Mouse (Mus musculus): ENCODE data around the gene Ulk3. TPM values are rescaled to one million over a fixed set of nuclear protein-coding genes. Genes with fewer than 3 reads are reported as not detected.

Ulk3 gene
- total RNA-seq, 2 experiments from 2014 or later, result 2.6 to 8.7 TPM

DNA sequence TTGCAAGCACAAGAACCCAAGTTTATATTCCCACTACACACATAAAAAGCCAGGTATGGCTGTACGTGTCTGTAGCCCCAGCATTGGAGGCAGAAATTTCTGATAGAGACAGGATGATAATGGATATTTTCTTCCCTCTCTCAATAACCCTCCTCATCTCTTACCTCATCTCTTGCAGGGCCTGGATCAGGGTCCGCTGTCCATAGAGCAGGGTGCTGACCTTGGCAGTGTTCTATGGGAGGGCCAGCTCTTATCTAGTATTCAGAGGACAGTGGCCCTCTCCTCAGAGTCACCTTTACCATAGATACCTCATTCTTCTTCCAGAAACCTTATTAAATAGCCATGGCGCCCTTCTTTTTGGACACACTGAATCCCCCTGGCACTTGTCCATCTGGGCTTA is 20.6 kb downstream of the Ulk3 start:
- ATAC-seq (replicated peaks; ENCODE audit: low FRiP score, low TSS enrichment, poor library complexity, severe bottlenecking), result no peak

DNA sequence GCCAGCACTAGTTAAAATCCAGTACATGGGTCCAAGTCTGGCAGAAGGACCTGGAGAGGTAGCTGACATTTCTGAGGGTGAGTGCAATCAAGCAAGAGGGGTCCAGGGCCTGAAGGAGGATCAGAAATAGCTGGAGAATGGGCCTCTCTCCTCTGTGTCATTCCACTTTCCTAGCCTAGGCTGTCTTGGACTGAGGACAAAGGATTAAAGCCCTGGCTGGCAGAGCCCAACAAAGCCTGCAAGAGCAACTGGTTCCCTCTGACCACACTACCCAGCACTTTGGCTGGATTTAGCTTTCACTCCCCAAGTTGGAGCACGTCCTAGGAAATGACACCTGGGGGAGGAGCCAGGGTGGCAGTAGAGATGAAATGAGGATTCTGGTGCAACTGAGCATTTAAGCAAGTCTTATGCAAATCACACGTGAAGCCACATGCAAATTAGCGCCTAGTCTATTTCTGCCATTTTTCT is 21.1 kb downstream of the Ulk3 start:
- no peak for ATAC-seq (replicated peaks; ENCODE audit: low FRiP score, low TSS enrichment, poor library complexity, severe bottlenecking)

DNA sequence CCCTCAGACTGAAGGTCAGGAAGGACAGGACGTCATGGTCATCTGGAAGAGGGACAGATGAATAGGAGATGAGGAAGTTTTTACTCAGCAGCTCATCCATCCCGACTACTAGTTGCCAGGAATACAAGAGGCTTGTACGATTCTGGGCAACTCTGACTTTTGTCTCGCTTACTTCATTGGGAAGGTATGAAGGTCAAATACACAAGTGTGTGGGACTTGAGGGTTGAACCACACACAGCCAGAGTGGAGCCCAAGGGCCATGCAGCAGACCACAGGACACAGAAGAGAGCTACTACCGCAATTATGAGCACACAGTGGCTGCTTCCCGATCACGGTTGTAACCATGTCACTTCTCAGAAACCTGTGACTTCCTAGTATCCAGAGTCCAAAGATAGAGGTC is 23.3 kb downstream of the Ulk3 start:
- ATAC-seq (replicated peaks; ENCODE audit: low FRiP score, low TSS enrichment, poor library complexity, severe bottlenecking), result no peak

DNA sequence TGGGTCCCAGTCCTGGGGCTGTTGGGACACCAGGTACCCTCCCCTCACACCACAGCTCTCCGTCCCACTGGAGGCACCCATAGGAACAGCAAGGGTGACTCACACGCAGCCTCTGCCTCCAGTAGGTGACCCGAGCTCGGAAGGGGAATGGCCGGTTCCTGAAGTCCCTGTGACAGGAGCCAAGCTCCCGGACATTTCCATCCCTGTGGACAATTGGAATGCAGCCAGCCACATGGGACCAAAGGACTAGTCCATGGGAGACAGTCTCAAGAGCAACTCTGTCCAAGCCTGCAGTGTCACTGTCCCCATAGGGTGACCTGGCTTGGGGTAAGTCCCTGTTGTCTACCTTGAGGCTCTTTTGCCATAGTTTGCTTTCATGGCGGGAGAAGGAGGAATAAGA is 24.7 kb downstream of the Ulk3 start:
- ATAC-seq (replicated peaks; ENCODE audit: low FRiP score, low TSS enrichment, poor library complexity, severe bottlenecking), result no peak

DNA sequence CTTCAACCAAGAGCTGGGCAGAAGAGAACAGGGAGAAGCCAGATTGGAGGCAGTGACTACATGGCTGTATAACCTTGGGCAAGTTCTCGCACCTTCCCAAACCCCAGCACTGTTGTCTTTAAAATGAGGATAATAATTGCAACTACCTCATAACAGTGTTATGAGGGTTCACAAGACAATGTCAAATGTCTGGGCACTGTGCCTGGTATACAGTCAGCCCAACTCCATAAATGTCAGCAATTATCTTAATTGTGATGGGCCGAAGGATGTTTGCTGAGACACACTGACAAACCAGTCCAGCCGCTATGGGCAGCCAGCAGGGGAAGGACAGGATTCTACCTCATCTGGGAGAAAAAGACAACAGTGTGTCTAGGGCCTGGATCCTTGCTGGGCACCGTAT is 25.5 kb downstream of the Ulk3 start:
- ATAC-seq (replicated peaks; ENCODE audit: low FRiP score, low TSS enrichment, poor library complexity, severe bottlenecking), result no peak

DNA sequence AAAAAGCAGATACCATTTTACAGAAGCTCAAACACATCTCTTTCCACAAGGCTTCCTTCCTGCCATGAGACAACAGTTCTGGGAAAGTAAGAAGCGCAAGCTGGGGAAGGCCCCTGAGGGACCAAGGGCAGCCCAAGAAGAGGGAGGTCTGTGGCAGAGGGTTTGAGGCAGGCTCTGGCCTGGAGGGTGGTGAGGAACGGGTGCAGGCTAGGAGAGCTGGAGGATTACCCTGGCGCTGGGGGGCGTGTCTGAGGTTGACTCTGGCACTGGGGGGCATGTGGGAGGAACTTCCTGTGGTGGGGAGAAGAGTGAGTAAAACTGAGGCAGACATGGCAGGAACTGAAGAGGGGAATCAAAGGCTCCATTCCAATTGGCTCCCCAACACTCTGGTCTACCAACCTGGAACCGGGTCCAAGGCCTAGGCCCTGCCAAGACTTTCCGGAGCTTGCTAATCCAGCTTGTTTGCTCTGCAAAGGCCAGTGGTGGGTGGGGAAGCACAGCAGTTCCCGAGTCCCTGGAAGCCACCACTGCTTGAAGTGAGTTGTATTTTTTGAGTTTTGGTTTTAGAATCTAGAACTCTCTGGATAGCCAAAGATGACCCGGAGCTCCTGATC is 28.4 kb downstream of the Ulk3 start:
- ATAC-seq (replicated peaks; ENCODE audit: low FRiP score, low TSS enrichment, poor library complexity, severe bottlenecking), result no peak

DNA sequence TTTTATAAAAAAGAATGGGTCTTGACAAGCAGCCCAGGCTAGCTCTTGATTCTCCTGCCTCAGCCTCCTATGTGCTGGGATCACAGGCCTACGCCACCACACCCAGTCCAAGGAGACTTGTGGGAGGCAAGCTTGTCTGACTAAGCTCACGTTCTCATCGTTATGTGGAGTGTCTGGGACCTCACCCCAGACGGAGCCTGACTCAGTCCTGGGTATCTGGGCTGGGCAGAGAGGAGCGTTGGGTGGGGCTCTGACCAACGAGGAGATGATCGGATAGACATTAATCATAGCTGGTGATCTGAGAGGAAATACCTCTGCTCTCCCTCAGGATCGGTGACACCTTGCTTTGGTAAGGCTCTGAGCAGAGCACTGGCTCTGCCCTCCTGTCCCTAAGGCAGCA is 29.6 kb downstream of the Ulk3 start:
- no peak for ATAC-seq (replicated peaks; ENCODE audit: low FRiP score, low TSS enrichment, poor library complexity, severe bottlenecking)

DNA sequence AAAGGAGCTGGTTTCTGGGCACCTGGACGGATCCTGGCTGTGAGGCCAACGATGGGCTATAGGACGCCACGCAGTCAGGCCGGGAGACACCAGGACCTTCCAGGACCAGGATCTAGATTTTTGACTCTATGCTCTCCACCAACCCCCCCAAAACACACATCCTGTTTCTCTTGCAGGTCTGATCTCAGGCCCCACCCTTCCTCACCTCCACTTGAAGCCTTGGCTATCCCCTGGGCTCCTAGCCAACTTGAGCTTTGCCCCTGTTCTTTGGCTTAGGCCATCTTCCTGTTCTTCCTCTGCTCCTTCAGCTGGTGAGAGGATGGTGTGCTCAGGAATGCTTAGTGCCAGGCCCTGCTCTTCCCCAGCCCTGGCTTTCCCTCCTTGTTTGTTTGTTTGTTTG is 31.4 kb downstream of the Ulk3 start, which contains the start of gene Lman1l:
TSS of gene Lman1l (minus strand) at position 101 of the 400 bp plus-strand sequence.
- no peak for ATAC-seq (replicated peaks; ENCODE audit: low FRiP score, low TSS enrichment, poor library complexity, severe bottlenecking)

DNA sequence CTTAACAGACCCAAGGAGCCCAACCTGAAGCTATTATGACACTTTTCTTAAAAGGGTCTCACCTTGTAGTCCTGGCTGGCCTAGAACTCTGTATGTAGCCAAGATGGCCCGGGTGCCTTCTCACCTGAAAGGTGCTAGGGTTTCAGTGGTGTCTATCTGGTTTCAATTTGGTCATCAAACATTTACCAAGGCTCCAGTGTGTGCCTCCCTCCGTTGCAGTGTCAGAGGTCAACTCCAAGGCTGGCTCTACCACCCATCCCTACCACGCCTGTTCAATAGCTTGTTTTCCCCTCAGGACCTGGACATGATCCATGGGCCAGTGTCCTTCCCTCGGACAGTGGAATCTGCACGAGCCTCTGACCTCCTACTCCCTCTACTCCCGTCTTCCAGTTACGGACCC is 35.0 kb downstream of the Ulk3 start:
- no peak for ATAC-seq (replicated peaks; ENCODE audit: low FRiP score, low TSS enrichment, poor library complexity, severe bottlenecking)

DNA sequence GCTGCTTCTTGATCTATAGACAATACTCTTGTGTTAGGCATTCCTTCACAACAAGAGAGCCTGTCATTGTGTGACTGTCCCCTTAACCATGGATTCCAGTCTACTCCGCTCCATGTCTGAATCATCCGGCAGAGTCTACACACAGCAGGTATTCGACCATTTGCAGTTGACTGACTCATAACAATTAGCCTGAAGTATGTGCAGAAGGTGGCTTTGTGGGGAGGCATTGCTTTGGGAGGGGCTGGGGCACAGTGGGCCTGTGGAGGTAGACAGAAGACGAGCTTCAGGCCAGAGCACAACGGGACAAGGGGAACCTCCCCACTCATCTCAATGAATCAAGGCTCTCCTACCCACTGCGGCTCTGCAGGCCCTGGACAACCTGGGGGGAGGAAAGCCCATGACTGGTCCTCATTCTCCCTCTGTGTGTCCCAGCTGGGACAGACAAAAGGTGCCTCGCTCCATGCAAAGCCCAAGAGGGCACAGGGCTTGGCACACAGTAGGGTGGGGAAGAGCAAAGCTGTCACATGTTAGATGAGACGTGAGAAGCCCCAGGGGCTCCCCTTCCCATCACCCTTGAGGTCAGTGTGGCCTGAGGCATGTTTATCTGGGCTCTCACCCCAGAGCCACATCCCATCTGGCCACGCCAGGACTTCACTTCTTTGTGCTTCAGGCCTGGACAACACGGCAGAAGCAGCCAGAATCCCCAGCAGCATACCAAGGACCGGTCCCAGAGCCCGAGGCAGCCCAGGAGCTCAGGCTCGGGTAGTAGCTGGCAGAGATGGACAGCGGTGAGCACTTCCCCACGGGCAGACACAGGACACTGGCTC is 36.6 kb downstream of the Ulk3 start:
- no peak for ATAC-seq (replicated peaks; ENCODE audit: low FRiP score, low TSS enrichment, poor library complexity, severe bottlenecking)

DNA sequence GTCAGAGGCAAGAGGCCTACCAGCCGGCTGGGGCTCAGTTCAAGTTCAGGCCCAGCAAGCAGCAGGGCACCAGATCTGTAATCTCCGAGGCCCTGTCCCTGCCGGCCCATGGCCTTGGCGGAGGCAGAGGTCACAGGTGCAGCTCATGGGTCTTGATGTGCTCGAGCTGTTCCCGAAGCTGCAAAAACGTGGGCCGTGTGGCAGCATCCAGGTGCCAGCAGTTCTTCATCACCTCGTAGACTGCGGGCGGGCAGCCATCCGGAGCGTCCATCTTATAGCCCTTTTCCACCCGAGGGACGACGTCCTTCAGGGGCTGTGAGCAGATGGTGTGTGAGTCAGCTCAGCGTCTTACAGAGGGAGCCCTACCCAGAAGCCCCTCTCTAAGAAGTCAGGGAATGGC is 37.9 kb downstream of the Ulk3 start:
- no peak for ATAC-seq (replicated peaks; ENCODE audit: low FRiP score, low TSS enrichment, poor library complexity, severe bottlenecking)

DNA sequence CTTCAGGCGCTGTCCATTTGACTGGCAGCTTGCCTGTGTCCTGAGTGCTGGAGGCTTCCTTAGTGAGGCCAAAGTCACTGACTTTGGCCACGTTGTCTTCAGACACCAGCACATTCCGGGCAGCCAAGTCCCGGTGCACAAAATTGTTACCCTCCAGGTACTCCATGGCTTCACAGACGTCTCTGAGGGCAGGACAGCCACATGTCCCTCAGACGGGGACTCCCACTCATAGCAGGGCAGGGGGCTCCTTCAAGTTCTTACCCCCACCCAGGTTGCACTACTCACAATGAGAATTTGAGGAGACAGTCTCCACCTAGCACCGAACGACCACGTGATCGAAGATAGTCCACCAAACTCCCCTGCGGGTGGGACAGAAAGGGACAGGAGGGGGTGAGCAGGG is 38.6 kb downstream of the Ulk3 start:
- no peak for ATAC-seq (replicated peaks; ENCODE audit: low FRiP score, low TSS enrichment, poor library complexity, severe bottlenecking)

DNA sequence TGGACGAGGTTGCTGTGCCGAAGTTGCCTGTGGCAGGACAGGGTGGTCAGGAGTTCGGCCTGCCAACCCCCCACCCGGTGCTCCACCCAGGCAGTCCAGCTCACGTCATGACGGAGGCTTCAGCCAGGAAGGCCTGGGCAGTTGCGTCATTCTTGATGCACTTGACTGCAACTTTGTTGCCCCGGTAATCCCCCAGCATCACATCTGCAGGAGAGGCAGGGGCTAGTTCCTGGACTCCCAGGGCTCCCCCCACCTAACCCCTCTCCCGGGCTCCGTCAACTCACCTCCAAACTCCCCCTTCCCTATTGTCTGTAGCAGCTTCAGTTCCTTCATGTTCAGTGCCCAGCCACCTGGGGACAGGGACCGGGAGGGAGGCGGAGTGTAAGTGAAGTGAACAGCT is 39.5 kb downstream of the Ulk3 start:
- no peak for ATAC-seq (replicated peaks; ENCODE audit: low FRiP score, low TSS enrichment, poor library complexity, severe bottlenecking)

DNA sequence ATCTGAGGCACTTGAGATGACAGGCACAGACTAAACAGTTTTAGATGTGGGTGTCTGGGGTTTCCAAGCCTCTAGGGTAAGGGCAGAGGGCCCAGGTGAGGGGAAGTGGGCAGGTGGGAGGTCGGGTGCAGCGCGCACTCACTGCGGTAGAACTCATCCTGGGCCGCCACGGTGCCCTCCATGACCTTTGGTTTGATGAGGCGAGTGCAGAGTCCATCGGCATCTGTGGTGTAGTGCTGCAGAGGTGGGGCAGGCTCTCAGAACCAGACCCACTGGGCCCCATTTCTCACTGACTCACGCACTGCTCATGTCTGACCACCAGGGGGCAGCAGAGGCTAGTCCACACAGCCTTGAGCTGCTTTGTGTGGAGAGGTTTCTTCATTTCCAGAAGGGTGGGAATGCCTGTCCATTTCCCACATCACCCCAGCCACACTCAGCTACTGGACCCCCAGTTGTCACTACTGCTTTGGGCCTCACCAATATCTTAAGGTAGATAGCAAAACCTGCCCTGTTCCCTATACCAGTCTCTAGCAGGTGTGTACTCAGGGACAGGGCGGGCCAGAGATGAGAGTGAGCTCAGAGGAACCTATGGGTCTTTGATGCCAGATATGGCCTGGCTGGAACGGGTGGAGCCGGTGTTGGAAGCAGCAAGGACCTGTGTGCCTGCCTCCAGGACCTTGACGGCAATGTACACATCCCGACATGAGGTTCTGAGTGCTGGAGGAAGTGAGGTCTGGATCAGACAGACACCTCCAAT is 40.0 kb downstream of the Ulk3 start:
- ATAC-seq (replicated peaks; ENCODE audit: low FRiP score, low TSS enrichment, poor library complexity, severe bottlenecking), result peak; percentile 21; the same call in 1 of the 2 replicates

DNA sequence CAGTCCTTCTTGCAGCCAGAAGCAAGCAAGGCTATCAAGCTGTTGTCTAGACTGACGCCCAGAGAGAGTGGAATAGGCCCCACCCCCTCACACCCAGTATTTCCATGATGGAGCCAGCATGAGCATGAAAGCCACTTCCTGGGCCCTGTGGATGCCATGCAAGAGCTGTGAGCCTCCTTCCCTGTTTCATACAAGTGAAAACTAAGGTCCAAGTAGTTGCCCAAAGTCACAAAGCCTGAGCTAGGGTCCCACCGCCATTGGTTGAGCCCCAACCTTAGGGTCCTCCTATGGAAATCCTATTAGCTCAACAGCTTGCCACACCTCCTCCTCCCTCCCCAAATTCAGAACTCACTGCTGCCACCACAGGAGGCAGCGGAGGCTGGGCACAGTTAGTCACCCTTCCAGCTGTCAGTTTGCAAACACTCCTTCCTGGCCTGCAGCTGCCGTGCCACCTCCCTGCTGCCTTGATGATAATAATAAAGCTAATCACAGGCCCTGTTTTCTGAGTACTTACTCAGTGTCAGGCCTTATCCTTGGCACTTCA is 44.3 kb downstream of the Ulk3 start:
- peak; percentile 72 for ATAC-seq (replicated peaks; ENCODE audit: low FRiP score, low TSS enrichment, poor library complexity, severe bottlenecking)

DNA sequence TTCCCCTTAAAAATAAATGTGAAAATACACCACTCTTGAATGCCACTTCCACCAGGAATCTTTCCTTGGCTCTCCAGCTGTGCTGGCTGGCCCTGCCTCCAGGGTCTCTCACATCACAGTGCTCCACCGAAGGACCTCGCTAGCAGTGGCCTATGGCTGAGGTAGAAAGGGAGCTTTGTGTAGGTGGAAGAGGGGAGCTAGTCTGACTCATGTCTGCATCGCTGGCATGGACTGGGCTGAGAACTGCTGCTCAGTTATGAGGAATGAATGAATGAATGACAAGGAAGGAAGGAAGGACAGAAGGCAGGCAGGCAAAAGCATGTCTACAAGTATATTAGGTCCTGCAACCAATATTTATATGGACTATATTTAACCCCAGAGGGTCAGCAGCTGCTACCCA is 48.0 kb downstream of the Ulk3 start:
- no peak for ATAC-seq (replicated peaks; ENCODE audit: low FRiP score, low TSS enrichment, poor library complexity, severe bottlenecking)

DNA sequence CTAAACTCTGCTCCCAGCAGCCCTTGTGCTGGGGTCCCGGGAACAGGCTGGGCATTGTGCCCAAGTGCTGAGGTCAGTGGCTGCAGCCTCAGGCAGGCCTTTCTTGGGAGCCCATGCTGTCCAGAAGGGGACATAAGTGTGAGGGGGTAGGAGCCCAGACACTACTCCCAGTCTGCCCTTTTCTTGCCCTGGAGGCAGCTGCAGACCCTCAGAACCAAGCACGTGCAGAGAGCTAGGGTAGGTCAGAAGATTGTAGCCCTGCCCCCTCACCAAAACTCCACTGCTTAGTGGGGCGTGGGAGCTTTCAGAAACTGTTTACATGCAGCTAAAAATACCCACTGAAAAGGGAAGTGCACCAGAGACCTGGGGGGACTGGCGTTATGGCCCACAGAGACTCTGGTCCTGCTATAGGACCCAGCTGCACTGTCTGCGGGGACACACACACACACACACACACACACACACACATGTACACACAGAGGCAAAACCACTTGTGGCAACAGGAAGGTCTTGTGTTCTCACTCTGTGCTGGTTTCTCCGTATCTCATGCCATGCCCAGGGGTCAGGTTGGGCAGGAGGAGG is 48.6 kb downstream of the Ulk3 start:
- no peak for ATAC-seq (replicated peaks; ENCODE audit: low FRiP score, low TSS enrichment, poor library complexity, severe bottlenecking)

DNA sequence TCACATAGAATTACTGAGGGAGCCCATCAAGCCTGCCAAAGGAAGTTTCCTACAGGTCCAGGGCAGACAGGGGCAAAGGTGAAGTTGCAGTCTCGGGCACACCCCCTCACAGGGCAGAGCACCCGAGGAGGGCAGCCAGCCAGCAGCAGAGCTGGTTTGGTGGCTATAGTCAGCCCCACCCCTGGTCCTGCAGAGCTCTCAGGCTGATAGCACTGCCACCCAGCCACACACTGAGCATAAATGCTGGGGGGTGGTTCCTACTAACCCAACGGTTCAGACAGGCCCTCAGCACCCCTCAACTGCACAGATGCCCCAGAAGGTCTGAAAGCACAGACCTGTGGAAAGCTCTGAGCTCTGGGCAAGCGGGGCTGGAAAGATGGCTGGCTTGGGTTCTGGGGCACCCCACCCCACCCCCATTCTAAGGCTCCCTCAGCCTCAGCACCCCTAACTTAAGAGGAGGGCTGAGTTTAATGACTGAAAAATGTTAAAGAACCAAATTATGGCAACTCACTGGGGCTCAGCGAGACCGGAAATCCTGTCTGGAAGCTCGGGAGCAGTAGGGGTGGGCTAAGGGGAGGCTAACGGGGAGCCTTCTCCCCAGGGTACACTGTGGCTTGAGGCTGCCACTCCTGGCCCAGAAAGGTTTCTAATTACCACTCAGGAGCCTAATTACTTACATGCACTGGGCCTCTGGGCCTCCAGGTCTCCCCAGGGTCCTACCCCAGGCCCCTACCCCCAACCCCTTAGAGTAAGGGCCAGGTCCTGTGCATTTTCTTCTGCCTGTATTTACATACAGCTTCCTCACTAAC is 49.6 kb downstream of the Ulk3 start:
- ATAC-seq (replicated peaks; ENCODE audit: low FRiP score, low TSS enrichment, poor library complexity, severe bottlenecking), result peak; percentile 75

Data from megakaryocyte-erythroid progenitor cell, adult 5-6 weeks (primary cell).